Mouse (Mus musculus): ENCODE measurements around the gene 5730480H06Rik.

DNA sequence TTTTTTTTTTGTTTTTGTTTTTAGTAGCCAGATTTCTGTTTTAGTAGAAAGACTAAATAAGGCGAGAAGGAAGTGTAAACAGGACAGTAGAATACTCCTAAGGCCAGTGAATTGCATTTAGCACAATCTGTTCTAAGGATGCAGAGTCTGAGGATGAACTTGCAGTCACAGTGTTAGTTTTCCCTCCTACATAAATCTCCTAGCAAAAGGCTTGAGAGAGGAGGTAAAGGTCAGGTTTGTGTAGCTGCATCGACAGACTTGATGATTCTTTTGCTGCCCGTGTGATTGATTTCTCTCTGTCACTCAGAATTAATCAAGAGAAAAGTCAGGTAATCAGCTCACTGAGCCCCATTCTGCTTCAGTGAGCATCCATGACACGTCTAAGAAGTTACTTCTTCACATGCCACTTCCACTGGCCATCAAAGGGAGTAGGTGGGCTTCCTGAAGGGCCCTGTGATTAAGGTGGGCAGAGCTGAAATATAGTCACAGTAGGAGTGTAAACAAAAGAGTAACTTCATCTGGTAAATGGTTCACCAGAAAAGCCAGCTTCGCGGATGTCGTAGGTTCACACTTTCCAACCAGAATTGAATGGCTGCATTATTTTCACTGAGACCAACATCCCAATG is 13.2 kb downstream of the 5730480H06Rik start:
- no peak for TF ChIP-seq CTCF (IDR thresholded peaks at IDR 0.05; ENCODE audit: control insufficient read depth, insufficient read depth, low read length)
- TF ChIP-seq POLR2A (IDR thresholded peaks at IDR 0.05; ENCODE audit: borderline replicate concordance, control insufficient read depth, low read depth, low read length) = no peak
